Mouse (Mus musculus) left cerebral cortex, postnatal 14 days (tissue): ENCODE measurements around the gene Ptgis. TPM values are rescaled to one million over a fixed set of nuclear protein-coding genes. Genes with fewer than 3 reads are reported as not detected.

Experiments
- DNase-seq, 2 experiments: peaks; one replicate each; pipeline ENCODE4 v3.0.0; 2021 to 2022; ENCODE audit warnings: low spot score in 2 of 2, mixed read lengths in 1 of 2
- intact Hi-C: fragments of 180-260 bp; cut with DNase I; formaldehyde crosslinking; loops from one replicate; pipeline ENCODE4 v1.15.1; 2025
- total RNA-seq, 2 experiments: library from RNA; stranded (reverse); gene quantifications; 2 replicates each; pipeline ENCODE4 v1.2.3; 2021

Gene Ptgis
- total RNA-seq, 2 experiments from 2014 or later = 2.7 to 3.2 TPM

DNA sequence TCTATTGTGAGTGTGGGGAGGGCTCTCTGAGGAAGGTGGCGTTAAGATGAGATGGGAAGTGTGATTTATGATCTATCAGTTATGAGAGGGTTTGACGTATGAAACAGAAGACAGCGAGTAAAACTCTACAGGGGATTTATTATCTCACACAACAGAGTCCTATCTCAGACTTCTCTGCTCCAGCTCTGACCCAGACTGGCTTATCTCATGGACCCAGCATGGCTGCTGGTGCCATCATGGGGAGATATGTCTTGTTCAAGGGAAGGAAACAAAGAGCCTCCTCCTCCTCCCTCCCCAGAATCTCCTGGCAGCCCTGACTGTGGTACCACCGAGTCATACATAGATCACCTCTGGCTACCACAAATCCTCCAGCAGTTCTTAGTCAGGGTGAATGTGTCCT is 98.6 kb downstream of the Ptgis start:
- DNase-seq = no peak
- intact Hi-C loops = no loop called here

Other genes with a start within 250 kb of the Ptgis start
- 10 to 100 TPM; 63.1 to 68.6 TPM for gene Stau1, start 244.3 kb downstream of the Ptgis start, total RNA-seq
- gene Ddx27, start 225.4 kb downstream of the Ptgis start, total RNA-seq = 10 to 100 TPM; 29.0 to 31.3 TPM
- gene Znfx1, start 177.6 kb downstream of the Ptgis start, total RNA-seq = 10 to 100 TPM; 41.5 to 43.9 TPM
- gene Kcnb1, start 50.4 kb downstream of the Ptgis start, total RNA-seq = 100 to 1,000 TPM; 149 to 157 TPM
- 10 to 100 TPM; 63.0 to 64.9 TPM for gene B4galt5, start 108.6 kb upstream of the Ptgis start, total RNA-seq
- gene Slc9a8, start 181.1 kb upstream of the Ptgis start, total RNA-seq = 10 to 100 TPM; 31.2 to 32.9 TPM